In genomic region chr6:5422386-5422785, GRCm38 (mm10) we compare ENCODE assay signal across 21 mouse cellular contexts. TPM values are rescaled to one million over a fixed set of nuclear protein-coding genes. Genes with fewer than 3 reads are reported as not detected.
"Had no signal": no experiment of that assay in that cellular context is flagged by ENCODE, and none has a peak within 500 bp of the region (broad histone marks: within the 10 kb centered on the region; RNA-seq: fewer than 3 reads in every experiment).

No protein-coding gene starts in this region.

- H3K4me1 ChIP-seq: liver, embryonic 12.5 days; liver, embryonic 15.5 days; lung, embryonic 15.5 days; neural tube, embryonic 12.5 days; neural tube, embryonic 15.5 days had no signal

- H3K27me3 ChIP-seq: limb, embryonic 15.5 days; liver, embryonic 12.5 days; liver, embryonic 15.5 days; lung, embryonic 15.5 days; neural tube, embryonic 12.5 days; neural tube, embryonic 15.5 days had no signal

- DNase-seq: kidney, adult 18-20 months; kidney, postnatal 25 days; left cerebral cortex, postnatal 4 days; lung, adult 18-20 months; lung, postnatal 10 days; lung, postnatal 4 days; midbrain, embryonic 14.5 days; right cerebral cortex, adult 18-20 months; right cerebral cortex, postnatal 14 days; right cerebral cortex, postnatal 4 days had no signal

- H3K27ac ChIP-seq: kidney, postnatal 0 days; layer of hippocampus, adult 2 months; limb, embryonic 15.5 days; liver, embryonic 12.5 days; liver, embryonic 15.5 days; lung, embryonic 15.5 days; neural tube, embryonic 12.5 days; neural tube, embryonic 15.5 days; stomach, postnatal 0 days had no signal

- H3K4me3 ChIP-seq: layer of hippocampus, adult 2 months; limb, embryonic 15.5 days; liver, embryonic 12.5 days; liver, embryonic 15.5 days; lung, embryonic 15.5 days; neural tube, embryonic 12.5 days; neural tube, embryonic 15.5 days had no signal

- H3K36me3 ChIP-seq: limb, embryonic 15.5 days; liver, embryonic 15.5 days; lung, embryonic 15.5 days; neural tube, embryonic 12.5 days; neural tube, embryonic 15.5 days had no signal

RNA-seq across cellular contexts. Expression of gene Asb4, which starts 39.2 kb away (rescaled TPM):
- total RNA-seq: megakaryocyte progenitor cell, adult 5-6 weeks; megakaryocyte-erythroid progenitor cell, adult 5-6 weeks had no signal
